Mouse (Mus musculus): ENCODE results near the gene Exoc4.

DNA sequence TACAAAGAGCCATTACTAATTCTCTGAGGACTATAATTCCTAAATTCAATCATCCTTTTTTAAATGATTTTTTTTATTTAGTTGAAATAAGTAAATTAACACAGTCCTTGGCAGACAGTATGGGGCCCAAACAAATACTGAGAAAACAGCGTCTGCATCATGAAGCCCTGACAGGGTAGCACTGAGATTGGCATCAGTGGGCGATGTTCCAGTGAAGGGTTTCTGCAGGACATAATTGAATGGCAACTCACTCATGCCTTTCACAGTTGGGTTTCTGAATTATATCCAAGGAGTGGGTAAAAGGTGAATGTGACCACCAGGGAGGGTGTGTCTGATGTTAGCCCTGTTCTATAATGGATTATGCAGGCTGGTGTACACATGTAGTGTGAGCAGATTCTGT is 674.7 kb downstream of the Exoc4 start:
- TF ChIP-seq POLR2A (IDR thresholded peaks at IDR 0.05; ENCODE audit: extremely low read depth, insufficient read depth, low read length): no peak
- no peak for TF ChIP-seq CTCF (IDR thresholded peaks at IDR 0.05; ENCODE audit: low read depth, low read length)

All from liver, adult 2 months (tissue).